Mouse (Mus musculus) hindbrain, embryonic 14.5 days (tissue): ENCODE results near the gene Nckipsd. TPM values are rescaled to one million over a fixed set of nuclear protein-coding genes. Genes with fewer than 3 reads are reported as not detected.

Experiments used
- ATAC-seq: fragments of 200-750 bp; cut with Nextera tagmentation; 2 replicates; pipeline ENCODE4 v1.8.0; 2017; ENCODE audit warnings: moderate number of reproducible peaks, mild to moderate bottlenecking, moderate TSS enrichment, moderate library complexity; ENCODE audit not compliant: low FRiP score
- DNase-seq: peaks from one replicate; pipeline ENCODE4 v3.0.0-alpha.2; 2015; ENCODE audit warnings: low spot score
- H3K27ac ChIP-seq: fragments of 300-500 bp; sonication (generic); 2 replicates; pipeline ENCODE4 v1.5.1; 2014; ENCODE audit warnings: mild to moderate bottlenecking, moderate library complexity
- H3K27me3 ChIP-seq: fragments of 300-500 bp; sonication (generic); 2 replicates; pipeline ENCODE4 v1.6.1; 2014; ENCODE audit warnings: mild to moderate bottlenecking, low read length, mixed read lengths; ENCODE audit not compliant: control insufficient read depth, insufficient read depth
- H3K36me3 ChIP-seq: fragments of 300-500 bp; sonication (generic); replicated peaks from 2 replicates; pipeline ENCODE4 v1.6.1; 2014; ENCODE audit not compliant: control insufficient read depth, insufficient read depth
- H3K4me1 ChIP-seq: fragments of 300-500 bp; sonication (generic); replicated peaks from 2 replicates; pipeline ENCODE4 v1.6.1; 2014; ENCODE audit warnings: antibody characterized with exemption, low read length, mixed read lengths; ENCODE audit not compliant: control insufficient read depth, insufficient read depth
- H3K4me2 ChIP-seq: fragments of 300-500 bp; sonication (generic); replicated peaks from 2 replicates; pipeline ENCODE4 v1.6.1; 2014; ENCODE audit warnings: mild to moderate bottlenecking, moderate library complexity
- H3K4me3 ChIP-seq: fragments of 300-500 bp; sonication (generic); replicated peaks from 2 replicates; pipeline ENCODE4 v1.5.1; 2014; ENCODE audit warnings: mild to moderate bottlenecking, low read length
- H3K9ac ChIP-seq: fragments of 300-500 bp; sonication (generic); 2 replicates; pipeline ENCODE4 v1.6.1; 2014
- H3K9me3 ChIP-seq: fragments of 300-500 bp; sonication (generic); 2 replicates; pipeline ENCODE4 v1.6.1; 2016; ENCODE audit warnings: low read length; ENCODE audit not compliant: control insufficient read depth
- WGBS: fragments of 180-500 bp; shearing (Covaris S2); extraction: QIAGEN DNeasy Blood & Tissue Kit; methylation state at CpG from one replicate; pipeline ENCODE4 v1.1.7; 2014; 5-methylcytosine and 5-hydroxymethylcytosine counted together
- polyA plus RNA-seq: library from polyadenylated mRNA; unstranded; fragments of >200 nt; fragmentation: Nextera tagmentation; extraction: Ambion mirVana; gene quantifications from 2 replicates; pipeline ENCODE4 v1.2.1, GENCODE M21; 2014

Nckipsd gene
- 28.5 and 29.6 TPM in 2 replicates for polyA plus RNA-seq

GRCm38 (mm10) chr9:108808163-108808665 lies at the start of gene Nckipsd:
Gene Nckipsd, plus strand, starts transcription at chr9:108808368.
- peak within 1 kb of the TSS; percentile 77 for H3K4me3 ChIP-seq
- WGBS: under 1% methylated on average over 52 of the region's 62 CpGs
- peak; percentile 98 for DNase-seq

DNA sequence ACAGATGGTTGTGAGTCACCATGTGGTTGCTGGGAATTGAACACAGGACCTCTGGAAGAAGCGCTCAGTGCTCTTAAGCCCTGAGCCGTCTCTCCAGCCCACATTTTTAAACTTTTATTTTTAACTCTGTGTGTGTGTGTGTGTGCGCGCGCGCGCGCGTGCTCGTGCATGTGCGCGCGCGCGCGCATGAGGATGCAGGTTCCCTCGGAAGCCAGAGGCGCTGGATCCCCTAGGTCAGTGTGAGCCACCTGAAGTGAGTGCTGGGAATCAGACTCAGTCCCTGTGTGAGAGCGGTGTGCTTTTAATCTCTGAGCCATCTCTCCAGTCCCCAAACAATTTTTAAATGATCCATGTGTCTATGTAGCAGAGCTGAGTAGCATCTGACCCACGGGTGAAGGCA lies 49.0 kb upstream of the Nckipsd start:
- no peaks in the 10 kb centered on the region for H3K27me3 ChIP-seq
- H3K27ac ChIP-seq: no peak overlapping the region
- WGBS: 96% methylated on average over 20 of the region's 20 CpGs
- no peak for ATAC-seq
- DNase-seq: no peak
- no peaks in the 10 kb centered on the region for H3K9me3 ChIP-seq
- H3K36me3 ChIP-seq: no peaks in the 10 kb centered on the region
- no peaks in the 10 kb centered on the region for H3K4me1 ChIP-seq
- no peak overlapping the region for H3K4me3 ChIP-seq
- H3K9ac ChIP-seq: no peak overlapping the region
- no peak overlapping the region for H3K4me2 ChIP-seq

More at GRCm38 (mm10) chr9:108808163-108808665, at the start of gene Nckipsd:
- H3K4me1 ChIP-seq: peaks cover 15% of the 10 kb centered on the region
- peak within 1 kb of the TSS; percentile 63; the same call in 1 of the 2 replicates for H3K27ac ChIP-seq
- H3K9ac ChIP-seq: peak within 1 kb of the TSS; percentile 80
- peak within 1 kb of the TSS; percentile 93 for H3K4me2 ChIP-seq
- H3K9me3 ChIP-seq: no peaks in the 10 kb centered on the region
- peak; percentile 85 for ATAC-seq
- no peaks in the 10 kb centered on the region for H3K27me3 ChIP-seq
- H3K36me3 ChIP-seq: peaks cover 75% of the 10 kb centered on the region

- Histone ChIP-seq H3K27ac (no peak overlapping the region), H3K9ac (no peak overlapping the region), H3K4me2 (no peak overlapping the region), H3K4me3 (no peak overlapping the region), H3K4me1 (no peaks in the 10 kb centered on the region), H3K27me3 (no peaks in the 10 kb centered on the region), H3K9me3 (no peaks in the 10 kb centered on the region), H3K36me3 (no peaks in the 10 kb centered on the region)
- 53% methylated on average over 2 of the region's 2 CpGs for WGBS
- no peak for ATAC-seq
- DNase-seq: no peak
These were observed 48.4 kb upstream of the Nckipsd start for GRCm38 (mm10) chr9:108759805-108760204.

DNA sequence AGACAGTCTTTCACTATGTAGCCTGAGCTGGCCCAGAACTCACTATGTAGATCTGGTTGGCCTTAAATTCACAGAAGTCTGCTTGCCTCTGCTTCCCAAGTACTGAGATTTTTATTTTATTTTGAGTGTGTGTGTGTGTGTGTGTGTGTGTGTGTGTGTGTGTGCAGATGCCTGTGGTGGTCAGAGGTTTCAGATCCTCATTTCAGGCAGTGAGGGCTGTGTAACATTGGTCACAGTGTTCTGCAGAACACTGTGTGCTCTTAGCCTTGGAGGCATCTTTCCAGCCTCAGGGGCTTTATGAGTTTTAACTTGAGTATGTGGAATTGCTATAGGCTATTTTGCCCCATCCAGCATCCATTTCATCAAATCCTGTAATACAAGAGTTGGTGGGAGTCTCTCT lies 46.6 kb upstream of the Nckipsd start:
- Histone ChIP-seq H3K9ac (no peak overlapping the region), H3K4me3 (no peak overlapping the region), H3K9me3 (no peaks in the 10 kb centered on the region), H3K27ac (no peak overlapping the region), H3K4me1 (no peaks in the 10 kb centered on the region), H3K36me3 (no peaks in the 10 kb centered on the region), H3K4me2 (no peak overlapping the region), H3K27me3 (no peaks in the 10 kb centered on the region)
- ATAC-seq (no peak), DNase-seq (no peak)

GRCm38 (mm10) chr9:108764971-108765370 lies 43.2 kb upstream of the Nckipsd start:
- no peaks in the 10 kb centered on the region for H3K36me3 ChIP-seq
- H3K9me3 ChIP-seq: no peaks in the 10 kb centered on the region
- H3K27me3 ChIP-seq: no peaks in the 10 kb centered on the region
- WGBS: 83% methylated on average over 10 of the region's 10 CpGs
- no peak for ATAC-seq
- H3K4me2 ChIP-seq: no peak overlapping the region
- H3K9ac ChIP-seq: no peak overlapping the region
- H3K27ac ChIP-seq: no peak overlapping the region
- H3K4me3 ChIP-seq: no peak overlapping the region
- no peaks in the 10 kb centered on the region for H3K4me1 ChIP-seq
- DNase-seq: no peak

DNA sequence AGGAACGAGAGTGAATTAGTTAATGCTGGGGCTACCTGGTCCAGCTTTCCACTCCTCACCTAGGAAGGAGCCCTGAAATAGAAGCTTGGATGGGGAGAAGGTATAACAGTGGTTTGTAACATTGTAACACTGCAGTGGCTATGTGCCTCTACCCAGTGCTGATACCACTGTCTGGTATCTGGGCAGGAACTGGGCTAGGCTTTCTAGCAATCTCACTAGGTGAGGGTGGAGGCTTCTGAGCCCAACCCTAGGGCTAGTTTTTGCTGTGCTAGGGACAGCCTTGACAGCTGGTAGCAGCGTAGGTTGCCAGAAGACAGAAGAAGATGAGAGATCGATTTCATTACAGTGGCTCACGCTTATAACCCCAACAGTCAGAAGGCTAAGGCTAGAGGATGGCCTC lies 31.6 kb upstream of the Nckipsd start:
- H3K4me2 ChIP-seq: no peak overlapping the region
- ATAC-seq (no peak), DNase-seq (no peak)
- H3K27ac ChIP-seq: no peak overlapping the region
- H3K27me3 ChIP-seq: no peaks in the 10 kb centered on the region
- no peaks in the 10 kb centered on the region for H3K36me3 ChIP-seq
- no peak overlapping the region for H3K9ac ChIP-seq
- 94% methylated on average over 4 of the region's 4 CpGs for WGBS
- H3K4me1 ChIP-seq: no peaks in the 10 kb centered on the region; the same call in 1 of the 2 replicates
- H3K9me3 ChIP-seq: 0 out of 2 replicates have a peak, but pooled peaks cover 6% of the 10 kb centered on the region
- H3K4me3 ChIP-seq: no peak overlapping the region

DNA sequence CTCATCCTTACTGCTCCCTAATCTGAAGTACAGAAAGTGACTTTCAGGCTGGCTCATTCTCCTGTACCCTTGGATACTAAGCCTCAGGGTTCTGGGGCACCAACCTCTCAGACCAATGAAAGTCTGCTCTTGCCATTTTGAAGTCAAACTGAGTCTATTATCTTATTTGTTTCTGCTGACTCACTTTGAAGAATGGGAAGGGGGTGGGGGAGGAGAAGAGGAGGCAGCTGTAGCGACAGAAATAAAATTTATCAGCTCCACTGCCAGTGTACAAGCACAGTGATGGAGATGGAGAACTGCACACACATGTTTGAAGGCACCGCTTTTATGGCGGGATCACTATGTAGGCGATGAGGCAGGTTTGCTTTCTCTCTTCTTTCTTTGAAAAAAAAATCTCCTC lies 30.9 kb upstream of the Nckipsd start:
- 0 out of 2 replicates have a peak, but pooled peaks cover 6% of the 10 kb centered on the region for H3K9me3 ChIP-seq
- H3K4me2 ChIP-seq: no peak overlapping the region
- no peaks in the 10 kb centered on the region for H3K27me3 ChIP-seq
- ATAC-seq (no peak), DNase-seq (no peak)
- H3K27ac ChIP-seq: no peak overlapping the region
- H3K4me1 ChIP-seq: peaks cover under 1% of the 10 kb centered on the region; the same call in 1 of the 2 replicates
- WGBS: 79% methylated on average over 4 of the region's 4 CpGs
- no peak overlapping the region for H3K9ac ChIP-seq
- H3K36me3 ChIP-seq: no peaks in the 10 kb centered on the region
- no peak overlapping the region for H3K4me3 ChIP-seq

DNA sequence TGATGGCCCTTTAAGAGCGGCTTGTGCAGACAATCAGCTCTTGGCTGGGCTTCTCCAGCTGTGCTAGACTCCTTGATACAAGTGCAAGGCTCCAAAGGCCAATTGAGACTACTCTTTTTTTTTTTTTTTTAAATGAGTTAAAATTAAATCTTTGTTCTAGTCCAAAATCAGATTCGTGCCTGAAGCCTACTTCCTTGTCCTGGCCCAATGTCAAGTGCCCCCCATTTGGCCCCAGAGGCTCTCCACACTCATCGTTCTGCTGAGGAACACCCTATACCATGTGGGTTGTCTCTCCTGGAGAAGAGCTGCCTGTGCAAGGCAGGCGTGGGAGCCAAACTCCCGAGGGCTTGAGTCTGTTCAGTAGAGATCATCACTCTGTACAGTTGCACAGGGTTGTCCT lies 27.2 kb upstream of the Nckipsd start:
- no peak overlapping the region for H3K4me2 ChIP-seq
- DNase-seq (no peak), ATAC-seq (no peak)
- H3K9me3 ChIP-seq: no peaks in the 10 kb centered on the region
- peaks cover 21% of the 10 kb centered on the region for H3K4me1 ChIP-seq
- H3K4me3 ChIP-seq: no peak overlapping the region
- H3K36me3 ChIP-seq: no peaks in the 10 kb centered on the region
- H3K9ac ChIP-seq: no peak overlapping the region
- no peaks in the 10 kb centered on the region for H3K27me3 ChIP-seq
- H3K27ac ChIP-seq: no peak overlapping the region
- WGBS: 65% methylated on average over 5 of the region's 5 CpGs

DNA sequence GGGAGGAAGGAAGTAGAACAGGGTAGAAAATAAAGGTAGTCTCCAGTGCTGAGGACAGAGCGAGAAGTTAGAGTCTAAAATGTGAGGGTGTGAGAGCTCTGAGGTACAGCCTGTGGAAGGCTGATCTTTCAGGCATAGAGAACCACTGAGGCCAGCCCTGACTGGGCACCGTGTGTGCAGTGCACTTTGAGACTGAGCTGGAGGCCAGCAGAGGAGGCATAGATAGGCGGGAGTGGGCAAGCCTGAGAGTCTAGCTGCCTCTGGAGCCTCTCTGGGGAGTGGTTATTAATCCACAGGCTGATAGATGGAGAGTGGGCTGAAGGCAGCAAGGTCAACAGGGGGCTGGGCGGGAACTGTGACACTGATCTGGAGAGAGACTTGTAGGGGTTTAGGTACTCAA lies 26.3 kb upstream of the Nckipsd start:
- ATAC-seq (no peak), DNase-seq (no peak)
- 0 out of 2 replicates have a peak overlapping the region, but pooled peaks have one; percentile 10 for H3K9ac ChIP-seq
- 66% methylated on average over 4 of the region's 4 CpGs for WGBS
- no peaks in the 10 kb centered on the region for H3K9me3 ChIP-seq
- no peak overlapping the region for H3K4me3 ChIP-seq
- H3K4me2 ChIP-seq: no peak overlapping the region
- peaks cover 30% of the 10 kb centered on the region for H3K4me1 ChIP-seq
- H3K27ac ChIP-seq: no peak overlapping the region
- peaks cover 2% of the 10 kb centered on the region for H3K36me3 ChIP-seq
- no peaks in the 10 kb centered on the region for H3K27me3 ChIP-seq
